8 mouse cellular contexts compared by ENCODE assay signal in genomic region chr17:40879924-40880691, GRCm38 (mm10). TPM values are rescaled to one million over a fixed set of nuclear protein-coding genes. Genes with fewer than 3 reads are reported as not detected.
DNase-seq lines count a peak whose midpoint lies in the region; ATAC-seq and TF ChIP-seq lines count a peak whose summit lies in the region.

Gene 9130008F23Rik, minus strand, starts transcription at chr17:40880559.

- no peaks in the 10 kb centered on the region for H3K36me3 ChIP-seq in embryonic facial prominence, embryonic 10.5 days (replicated peaks)
- no peaks in the 10 kb centered on the region for H3K36me3 ChIP-seq in lung, embryonic 15.5 days

- no peak for TF ChIP-seq POLR2A in olfactory bulb, adult 2 months (IDR thresholded peaks at IDR 0.05; ENCODE audit: insufficient read depth, low read depth, low read length)

- no peaks in the 10 kb centered on the region for H3K9me3 ChIP-seq in embryonic facial prominence, embryonic 10.5 days
- H3K9me3 ChIP-seq in lung, embryonic 15.5 days: no peaks in the 10 kb centered on the region

- peak; percentile 83 for ATAC-seq in lung, embryonic 15.5 days (ENCODE audit: borderline replicate concordance, extremely low read depth, low FRiP score, low TSS enrichment)

- peak within 1 kb of the TSS; percentile 63 for H3K9ac ChIP-seq in lung, embryonic 15.5 days

- TF ChIP-seq CTCF in olfactory bulb, adult 2 months (IDR thresholded peaks at IDR 0.05; ENCODE audit: insufficient read depth, low read depth, low read length): no peak

- DNase-seq in 3T3-L1 (ENCODE audit: low read depth, low spot score): peak; percentile 89
- peak; percentile 74 for DNase-seq in Muller cell, postnatal 12 days (ENCODE audit: inconsistent ontology term)
- peak; percentile 62 for DNase-seq in embryonic facial prominence, embryonic 10.5 days (ENCODE audit: low spot score)
- DNase-seq in heart, adult 8-10 months (ENCODE audit: low spot score): peak; percentile 72
- DNase-seq in kidney, adult 18-20 months: peak; percentile 55
- DNase-seq in T-cell, adult 2 months (ENCODE audit: low spot score): no peak

- peak within 1 kb of the TSS; percentile 68 for H3K4me3 ChIP-seq in embryonic facial prominence, embryonic 10.5 days
- H3K4me3 ChIP-seq in lung, embryonic 15.5 days: peak within 1 kb of the TSS; percentile 63
- peak within 1 kb of the TSS; percentile 64 for H3K4me3 ChIP-seq in olfactory bulb, adult 2 months (ENCODE audit: insufficient read depth, low read depth, low read length)

- H3K27me3 ChIP-seq in embryonic facial prominence, embryonic 10.5 days (replicated peaks; ENCODE audit: low read depth, poor library complexity, severe bottlenecking): no peaks in the 10 kb centered on the region; the same call in 1 of the 2 replicates
- H3K27me3 ChIP-seq in lung, embryonic 15.5 days: no peaks in the 10 kb centered on the region

- peaks cover 4% of the 10 kb centered on the region; the same call in 1 of the 2 replicates for H3K4me1 ChIP-seq in embryonic facial prominence, embryonic 10.5 days
- no peaks in the 10 kb centered on the region for H3K4me1 ChIP-seq in lung, embryonic 15.5 days
- peaks cover 4% of the 10 kb centered on the region; the same call in 1 of the 2 replicates for H3K4me1 ChIP-seq in olfactory bulb, adult 2 months (ENCODE audit: control insufficient read depth, insufficient read depth, low read length)

- peak within 1 kb of the TSS; percentile 80 for H3K27ac ChIP-seq in embryonic facial prominence, embryonic 10.5 days (replicated peaks)
- H3K27ac ChIP-seq in lung, embryonic 15.5 days: peak within 1 kb of the TSS; percentile 76
- H3K27ac ChIP-seq in olfactory bulb, adult 2 months (ENCODE audit: insufficient read depth, low read depth, low read length): no peak within 1 kb of the TSS

- WGBS in embryonic facial prominence, embryonic 10.5 days: under 1% methylated on average over 40 of the region's 40 CpGs
- under 1% methylated on average over 40 of the region's 40 CpGs for WGBS in lung, embryonic 15.5 days
- under 1% methylated on average over 40 of the region's 40 CpGs for WGBS in olfactory bulb, adult 2 months

- H3K4me2 ChIP-seq in lung, embryonic 15.5 days: peak within 1 kb of the TSS; percentile 66

RNA-seq across cellular contexts. Expression of gene 9130008F23Rik, which starts in this region (rescaled TPM):
- 0.37 and 0.53 TPM in 2 replicates for polyA plus RNA-seq in embryonic facial prominence, embryonic 10.5 days (2016; fragmentation: Nextera tagmentation; extraction: Ambion mirVana)
- under 1 TPM in 3 of 4 experiments, not detected in 1; 0.25 to 0.84 (median 0.41) TPM for total RNA-seq in heart, adult 8-10 months (2022)
- 4.6 and 4.8 TPM in 2 replicates for polyA plus RNA-seq in lung, embryonic 15.5 days (2015; fragmentation: Nextera tagmentation; extraction: Ambion mirVana)
- not detected in 2 replicates for polyA plus RNA-seq in olfactory bulb, adult 2 months (2012; ENCODE audit: insufficient read depth, insufficient read length, low replicate concordance, missing spikeins)

Comparison
In these comparisons a context has a peak if more than half of its experiments do, and no peak if none do; other contexts are left out.
1. Peak in DNase-seq, H3K4me3 ChIP-seq and H3K27ac ChIP-seq in embryonic facial prominence, embryonic 10.5 days; RNA of the gene not detected or under 1 TPM.
2. Peak in DNase-seq in heart, adult 8-10 months; RNA of the gene not detected or under 1 TPM.